Mouse (Mus musculus) lung, adult 18-20 months (tissue): Measurements from ENCODE around the gene Olfr1301.

ENCODE experiments used
- DNase-seq, 2 experiments: peaks; one replicate each; pipeline ENCODE4 v3.0.0; 2022; ENCODE audit warnings: mixed read lengths in 2 of 2

The Olfr1301 gene

GRCm38 (mm10) chr2:111750706-111751105, at the start of gene Olfr1301:
TSS of gene Olfr1301 (plus strand) at chr2:111751006.
- DNase-seq: no peak

GRCm38 (mm10) chr2:111726739-111727138, 24.1 kb upstream of the Olfr1301 start:
- DNase-seq: no peak

GRCm38 (mm10) chr2:111777129-111777528, 26.3 kb downstream of the Olfr1301 start, which contains the start of gene Olfr1302:
TSS of gene Olfr1302 (plus strand) at chr2:111777429.
- no peak for DNase-seq
